Mouse (Mus musculus): ENCODE data around the gene Tmem211. TPM values are rescaled to one million over a fixed set of nuclear protein-coding genes. Genes with fewer than 3 reads are reported as not detected.

Gene Tmem211
- total RNA-seq, 1 experiment, result 0.22 TPM

DNA sequence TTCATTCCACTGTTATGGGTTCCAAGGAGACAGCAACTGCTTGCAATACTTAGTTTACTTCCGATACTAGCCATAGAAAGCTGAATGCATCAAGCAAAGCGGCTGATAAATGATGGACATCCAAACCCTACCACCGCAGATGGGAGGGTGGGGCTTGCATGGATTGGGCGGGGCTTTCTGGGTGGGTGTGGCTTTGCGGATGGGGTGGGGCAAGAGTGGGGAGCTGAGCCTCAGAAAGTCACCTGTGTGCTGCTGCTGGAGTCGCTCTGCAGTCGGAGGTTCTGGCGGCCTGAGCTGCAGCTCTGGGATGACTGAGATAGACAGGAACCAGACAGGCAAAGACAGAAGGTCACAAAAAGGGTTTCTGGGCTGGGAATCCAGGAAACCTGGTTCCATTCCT lies 38.9 kb downstream of the Tmem211 start:
- H3K4me3 ChIP-seq (ENCODE audit: insufficient read depth in 1 of 2, low read depth in 1 of 2, low read length in 2 of 2, poor library complexity in 1 of 2, severe bottlenecking in 1 of 2), result no peak overlapping the region
- H3K9ac ChIP-seq (ENCODE audit: insufficient read depth, low read depth, low read length, poor library complexity, severe bottlenecking), result no peak overlapping the region
- H3K36me3 ChIP-seq (ENCODE audit: control insufficient read depth, insufficient read depth, low read length, poor library complexity, severe bottlenecking), result peaks cover 3% of the 10 kb centered on the region; the same call in 1 of the 2 replicates
- H3K27ac ChIP-seq (ENCODE audit: insufficient read depth, low read depth, low read length, poor library complexity, severe bottlenecking), result no peak overlapping the region
- DNase-seq (ENCODE audit: low read depth, low spot score), result peak; percentile 49
- TF ChIP-seq CHD2 (IDR thresholded peaks at IDR 0.05; ENCODE audit: low read depth, low read length) (no peak), MAFK (IDR thresholded peaks at IDR 0.05; ENCODE audit: insufficient read depth, low read depth, low read length) (no peak), HCFC1 (IDR thresholded peaks at IDR 0.05; ENCODE audit: borderline replicate concordance, insufficient read depth, low read length) (no peak), ZNF384 (IDR thresholded peaks at IDR 0.05; ENCODE audit: low read depth, low read length) (no peak), ZC3H11A (IDR thresholded peaks at IDR 0.05; ENCODE audit: borderline replicate concordance, low read depth, low read length) (no peak)
- in situ Hi-C loops (cut with MboI; ENCODE audit: low sequenced_read_pairs in 2 of 2, unreplicated experiment in 2 of 2), result no loop called here
- H3K9me3 ChIP-seq (ENCODE audit: control insufficient read depth, insufficient read depth, low read depth, low read length), result no peaks in the 10 kb centered on the region
- peaks cover 2 to 11% of the 10 kb centered on the region in 2 experiments; a peak in 1 of 4 replicates for H3K4me1 ChIP-seq (ENCODE audit: control insufficient read depth in 2 of 2, insufficient read depth in 2 of 2, low read length in 2 of 2, poor library complexity in 1 of 2)

DNA sequence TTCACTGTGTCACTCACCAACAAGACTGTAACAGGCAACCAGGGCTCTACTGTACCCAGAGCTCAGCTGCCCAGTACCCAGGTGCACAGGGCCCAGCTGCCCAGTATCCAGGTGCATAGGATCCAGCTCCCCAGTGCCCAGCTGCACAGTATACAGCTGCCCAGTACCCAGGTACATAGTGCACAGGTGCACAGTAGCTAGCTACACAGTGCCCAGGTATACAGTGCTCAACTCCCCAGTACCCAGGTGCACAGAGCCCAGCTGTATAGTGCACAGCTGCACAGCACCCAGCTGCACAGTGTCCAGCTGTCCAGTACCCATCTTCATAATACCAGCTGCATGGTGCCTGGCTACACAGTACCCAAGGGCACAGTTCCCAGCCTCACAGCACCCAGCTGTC lies 41.5 kb downstream of the Tmem211 start:
- H3K4me3 ChIP-seq (ENCODE audit: insufficient read depth in 1 of 2, low read depth in 1 of 2, low read length in 2 of 2, poor library complexity in 1 of 2, severe bottlenecking in 1 of 2), result no peak overlapping the region
- no peak overlapping the region for H3K27ac ChIP-seq (ENCODE audit: insufficient read depth, low read depth, low read length, poor library complexity, severe bottlenecking)
- in situ Hi-C loops (cut with MboI; ENCODE audit: low sequenced_read_pairs in 2 of 2, unreplicated experiment in 2 of 2), result no loop called here
- no peak overlapping the region for H3K9ac ChIP-seq (ENCODE audit: insufficient read depth, low read depth, low read length, poor library complexity, severe bottlenecking)
- H3K4me1 ChIP-seq (ENCODE audit: control insufficient read depth in 2 of 2, insufficient read depth in 2 of 2, low read length in 2 of 2, poor library complexity in 1 of 2), result peaks cover 0 to 7% of the 10 kb centered on the region in 2 experiments; a peak in 1 of 4 replicates
- no peaks in the 10 kb centered on the region for H3K9me3 ChIP-seq (ENCODE audit: control insufficient read depth, insufficient read depth, low read depth, low read length)
- DNase-seq (ENCODE audit: low read depth, low spot score), result no peak
- peaks cover 4% of the 10 kb centered on the region; the same call in 1 of the 2 replicates for H3K36me3 ChIP-seq (ENCODE audit: control insufficient read depth, insufficient read depth, low read length, poor library complexity, severe bottlenecking)
- TF ChIP-seq ZC3H11A (IDR thresholded peaks at IDR 0.05; ENCODE audit: borderline replicate concordance, low read depth, low read length), result no peak
- TF ChIP-seq ZNF384 (IDR thresholded peaks at IDR 0.05; ENCODE audit: low read depth, low read length), result no peak
- no peak for TF ChIP-seq HCFC1 (IDR thresholded peaks at IDR 0.05; ENCODE audit: borderline replicate concordance, insufficient read depth, low read length)
- TF ChIP-seq MAFK (IDR thresholded peaks at IDR 0.05; ENCODE audit: insufficient read depth, low read depth, low read length), result no peak
- no peak for TF ChIP-seq CHD2 (IDR thresholded peaks at IDR 0.05; ENCODE audit: low read depth, low read length)

DNA sequence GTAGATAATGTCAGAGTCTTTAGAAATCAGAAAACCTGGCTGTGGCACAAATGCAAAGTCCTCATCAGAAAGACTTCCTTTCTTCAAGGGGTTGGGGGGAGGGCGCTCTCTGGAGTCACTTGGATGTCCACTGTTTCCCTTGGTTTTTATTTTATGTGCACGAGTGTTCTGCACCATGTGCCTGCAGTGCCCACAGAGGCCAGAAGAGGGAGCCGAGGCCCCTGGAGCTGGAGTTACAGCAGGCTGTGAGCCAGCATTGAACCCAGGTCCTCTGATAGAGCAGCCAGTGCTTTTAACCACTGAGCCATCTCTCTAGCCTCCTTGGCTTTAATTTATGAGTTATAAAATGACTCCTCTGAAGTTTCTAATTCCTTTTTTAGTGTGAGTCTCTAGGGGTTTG lies 43.3 kb downstream of the Tmem211 start:
- Histone ChIP-seq H3K36me3 (ENCODE audit: control insufficient read depth, insufficient read depth, low read length, poor library complexity, severe bottlenecking) (peaks cover 6% of the 10 kb centered on the region; the same call in 1 of the 2 replicates), H3K27ac (ENCODE audit: insufficient read depth, low read depth, low read length, poor library complexity, severe bottlenecking) (no peak overlapping the region), H3K9ac (ENCODE audit: insufficient read depth, low read depth, low read length, poor library complexity, severe bottlenecking) (no peak overlapping the region), H3K4me1 (ENCODE audit: control insufficient read depth in 2 of 2, insufficient read depth in 2 of 2, low read length in 2 of 2, poor library complexity in 1 of 2) (peaks cover 0 to 9% of the 10 kb centered on the region in 2 experiments; a peak in 1 of 4 replicates), H3K9me3 (ENCODE audit: control insufficient read depth, insufficient read depth, low read depth, low read length) (no peaks in the 10 kb centered on the region), H3K4me3 (ENCODE audit: insufficient read depth in 1 of 2, low read depth in 1 of 2, low read length in 2 of 2, poor library complexity in 1 of 2, severe bottlenecking in 1 of 2) (no peak overlapping the region)
- peak; percentile 69 for DNase-seq (ENCODE audit: low read depth, low spot score)
- in situ Hi-C loops (cut with MboI; ENCODE audit: low sequenced_read_pairs in 2 of 2, unreplicated experiment in 2 of 2), result no loop called here
- no peak for TF ChIP-seq ZNF384 (IDR thresholded peaks at IDR 0.05; ENCODE audit: low read depth, low read length)
- TF ChIP-seq CHD2 (IDR thresholded peaks at IDR 0.05; ENCODE audit: low read depth, low read length), result no peak
- no peak for TF ChIP-seq ZC3H11A (IDR thresholded peaks at IDR 0.05; ENCODE audit: borderline replicate concordance, low read depth, low read length)
- TF ChIP-seq HCFC1 (IDR thresholded peaks at IDR 0.05; ENCODE audit: borderline replicate concordance, insufficient read depth, low read length), result no peak
- TF ChIP-seq MAFK (IDR thresholded peaks at IDR 0.05; ENCODE audit: insufficient read depth, low read depth, low read length), result no peak

DNA sequence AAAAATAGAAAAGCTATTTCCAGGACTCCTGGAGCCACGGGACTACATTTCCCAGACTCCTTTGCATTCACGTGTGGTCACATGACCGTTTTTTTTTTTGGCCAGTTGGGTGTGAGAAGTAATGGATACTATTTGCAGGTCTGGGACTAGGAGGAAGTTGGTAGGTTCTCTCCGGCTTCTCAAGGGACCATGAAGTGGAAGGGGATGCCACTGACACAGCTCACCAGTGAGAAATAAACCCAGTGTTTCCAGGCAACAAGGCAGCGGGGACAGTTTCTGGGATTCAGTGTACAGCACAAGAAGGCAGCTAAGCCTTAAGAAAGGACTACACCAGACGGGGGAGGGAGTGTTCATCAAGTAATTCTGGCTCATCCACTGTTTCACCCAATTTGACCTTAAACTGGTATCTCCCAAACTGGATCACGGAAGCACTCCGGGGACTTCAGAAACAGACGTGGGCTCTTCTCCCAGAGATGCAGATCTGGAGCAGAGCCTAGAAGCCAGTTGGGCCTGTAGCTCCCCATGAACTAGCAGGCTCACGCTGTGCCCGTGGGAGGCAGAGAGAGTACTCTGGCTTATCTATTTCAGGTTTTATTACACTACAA lies 44.6 kb downstream of the Tmem211 start:
- no peak for DNase-seq (ENCODE audit: low read depth, low spot score)

More for the DNA sequence above, 44.6 kb downstream of the Tmem211 start:
- no peak overlapping the region for H3K27ac ChIP-seq (ENCODE audit: insufficient read depth, low read depth, low read length, poor library complexity, severe bottlenecking)
- no peaks in the 10 kb centered on the region for H3K9me3 ChIP-seq (ENCODE audit: control insufficient read depth, insufficient read depth, low read depth, low read length)
- peaks cover 6% of the 10 kb centered on the region; the same call in 1 of the 2 replicates for H3K36me3 ChIP-seq (ENCODE audit: control insufficient read depth, insufficient read depth, low read length, poor library complexity, severe bottlenecking)
- H3K9ac ChIP-seq (ENCODE audit: insufficient read depth, low read depth, low read length, poor library complexity, severe bottlenecking), result 0 out of 2 replicates have a peak overlapping the region, but pooled peaks have one; percentile 45
- H3K4me1 ChIP-seq (ENCODE audit: control insufficient read depth in 2 of 2, insufficient read depth in 2 of 2, low read length in 2 of 2, poor library complexity in 1 of 2), result peaks cover 3 to 9% of the 10 kb centered on the region in 2 experiments; a peak in 2 of 4 replicates
- no peak overlapping the region; a peak in 1 of 4 replicates for H3K4me3 ChIP-seq (ENCODE audit: insufficient read depth in 1 of 2, low read depth in 1 of 2, low read length in 2 of 2, poor library complexity in 1 of 2, severe bottlenecking in 1 of 2)
- TF ChIP-seq ZNF384 (IDR thresholded peaks at IDR 0.05; ENCODE audit: low read depth, low read length) (peak; percentile 99), CHD2 (IDR thresholded peaks at IDR 0.05; ENCODE audit: low read depth, low read length) (no peak), HCFC1 (IDR thresholded peaks at IDR 0.05; ENCODE audit: borderline replicate concordance, insufficient read depth, low read length) (peak; percentile 97)
- in situ Hi-C loops (cut with MboI; ENCODE audit: low sequenced_read_pairs in 2 of 2, unreplicated experiment in 2 of 2), result no loop called here

Measured in ES-E14 (cell line).